Mouse (Mus musculus): ENCODE results near the gene Psd4. TPM values are rescaled to one million over a fixed set of nuclear protein-coding genes. Genes with fewer than 3 reads are reported as not detected.
A peak's percentile ranks its signal among the peaks of the same experiment; 100 is the strongest.

The Psd4 gene
- polyA plus RNA-seq, 1 experiment from 2014 or later, result 1.7 TPM

- no peak overlapping the region for H3K9ac ChIP-seq
- no peak overlapping the region for H3K4me2 ChIP-seq (replicated peaks)
- WGBS, result 87% methylated on average over 6 of the region's 6 CpGs
- H3K9me3 ChIP-seq (replicated peaks), result no peaks in the 10 kb centered on the region
- ATAC-seq (ENCODE audit: low FRiP score), result no peak
- no peak overlapping the region for H3K4me3 ChIP-seq
- no peak overlapping the region for H3K27ac ChIP-seq
- no peaks in the 10 kb centered on the region for H3K27me3 ChIP-seq
- H3K4me1 ChIP-seq, result peaks cover 9% of the 10 kb centered on the region
- no peaks in the 10 kb centered on the region for H3K36me3 ChIP-seq
Measured at GRCm38 (mm10) chr2:24421211-24421863, 54.0 kb downstream of the Psd4 start.

- H3K9me3 ChIP-seq (replicated peaks), result no peaks in the 10 kb centered on the region
- no peak overlapping the region for H3K27ac ChIP-seq
- H3K4me2 ChIP-seq (replicated peaks), result no peak overlapping the region
- H3K36me3 ChIP-seq, result no peaks in the 10 kb centered on the region
- no peak overlapping the region for H3K4me3 ChIP-seq
- no peaks in the 10 kb centered on the region for H3K4me1 ChIP-seq
- no peaks in the 10 kb centered on the region for H3K27me3 ChIP-seq
- ATAC-seq (ENCODE audit: low FRiP score), result no peak
- H3K9ac ChIP-seq, result no peak overlapping the region
- WGBS, result 84% methylated on average over 3 of the region's 3 CpGs
Measured at GRCm38 (mm10) chr2:24422815-24423214, 55.4 kb downstream of the Psd4 start.

GRCm38 (mm10) chr2:24425630-24426029, 58.2 kb downstream of the Psd4 start:
- ATAC-seq (ENCODE audit: low FRiP score), result no peak
- Histone ChIP-seq H3K4me1 (peaks cover 3% of the 10 kb centered on the region; the same call in 1 of the 2 replicates), H3K9me3 (replicated peaks) (no peaks in the 10 kb centered on the region), H3K36me3 (no peaks in the 10 kb centered on the region), H3K27me3 (0 out of 2 replicates have a peak, but pooled peaks cover 3% of the 10 kb centered on the region), H3K4me2 (replicated peaks) (no peak overlapping the region), H3K27ac (no peak overlapping the region), H3K9ac (no peak overlapping the region), H3K4me3 (no peak overlapping the region)
- 85% methylated on average over 2 of the region's 2 CpGs for WGBS

- H3K9ac ChIP-seq, result no peak overlapping the region
- ATAC-seq (ENCODE audit: low FRiP score), result peak; percentile 91
- peaks cover 3% of the 10 kb centered on the region; the same call in 1 of the 2 replicates for H3K4me1 ChIP-seq
- H3K27ac ChIP-seq, result peak overlapping the region; percentile 69
- no peaks in the 10 kb centered on the region for H3K36me3 ChIP-seq
- no peak overlapping the region for H3K4me2 ChIP-seq (replicated peaks)
- 36% methylated on average over 12 of the region's 12 CpGs for WGBS
- H3K4me3 ChIP-seq, result no peak overlapping the region
- H3K9me3 ChIP-seq (replicated peaks), result no peaks in the 10 kb centered on the region
- H3K27me3 ChIP-seq, result 0 out of 2 replicates have a peak, but pooled peaks cover 3% of the 10 kb centered on the region
Measured at GRCm38 (mm10) chr2:24427866-24428675, 60.7 kb downstream of the Psd4 start.

GRCm38 (mm10) chr2:24429806-24430205, 62.4 kb downstream of the Psd4 start:
- Histone ChIP-seq H3K9me3 (replicated peaks) (no peaks in the 10 kb centered on the region), H3K27ac (no peak overlapping the region), H3K4me1 (peaks cover 3% of the 10 kb centered on the region; the same call in 1 of the 2 replicates), H3K4me3 (no peak overlapping the region), H3K27me3 (0 out of 2 replicates have a peak, but pooled peaks cover 3% of the 10 kb centered on the region), H3K36me3 (no peaks in the 10 kb centered on the region), H3K4me2 (replicated peaks) (no peak overlapping the region), H3K9ac (no peak overlapping the region)
- no peak for ATAC-seq (ENCODE audit: low FRiP score)
- WGBS, result 80% methylated on average over 4 of the region's 4 CpGs

GRCm38 (mm10) chr2:24434670-24435069, 67.3 kb downstream of the Psd4 start:
- Histone ChIP-seq H3K36me3 (no peaks in the 10 kb centered on the region), H3K4me3 (no peak overlapping the region), H3K9ac (no peak overlapping the region), H3K4me2 (replicated peaks) (no peak overlapping the region), H3K27ac (no peak overlapping the region), H3K4me1 (no peaks in the 10 kb centered on the region), H3K27me3 (no peaks in the 10 kb centered on the region), H3K9me3 (replicated peaks) (no peaks in the 10 kb centered on the region)
- WGBS, result 77% methylated on average over 2 of the region's 2 CpGs
- no peak for ATAC-seq (ENCODE audit: low FRiP score)

- H3K27ac ChIP-seq, result no peak overlapping the region
- WGBS, result 82% methylated on average over 11 of the region's 11 CpGs
- H3K9ac ChIP-seq, result no peak overlapping the region
- H3K4me3 ChIP-seq, result no peak overlapping the region
- no peaks in the 10 kb centered on the region for H3K9me3 ChIP-seq (replicated peaks)
- no peaks in the 10 kb centered on the region for H3K27me3 ChIP-seq
- H3K4me1 ChIP-seq, result no peaks in the 10 kb centered on the region
- H3K36me3 ChIP-seq, result no peaks in the 10 kb centered on the region
- ATAC-seq (ENCODE audit: low FRiP score), result no peak
- H3K4me2 ChIP-seq (replicated peaks), result no peak overlapping the region
Measured at GRCm38 (mm10) chr2:24435699-24436098, 68.3 kb downstream of the Psd4 start.

- no peaks in the 10 kb centered on the region for H3K36me3 ChIP-seq
- no peak overlapping the region for H3K9ac ChIP-seq
- no peak for ATAC-seq (ENCODE audit: low FRiP score)
- no peaks in the 10 kb centered on the region for H3K4me1 ChIP-seq
- H3K27ac ChIP-seq, result no peak overlapping the region
- 86% methylated on average over 2 of the region's 2 CpGs for WGBS
- no peaks in the 10 kb centered on the region for H3K9me3 ChIP-seq (replicated peaks)
- H3K27me3 ChIP-seq, result no peaks in the 10 kb centered on the region
- no peak overlapping the region for H3K4me3 ChIP-seq
- no peak overlapping the region for H3K4me2 ChIP-seq (replicated peaks)
Measured at GRCm38 (mm10) chr2:24440056-24440455, 72.7 kb downstream of the Psd4 start.

GRCm38 (mm10) chr2:24441899-24442298, 74.5 kb downstream of the Psd4 start:
- Histone ChIP-seq H3K27ac (no peak overlapping the region), H3K27me3 (no peaks in the 10 kb centered on the region), H3K4me2 (replicated peaks) (no peak overlapping the region), H3K36me3 (no peaks in the 10 kb centered on the region), H3K9me3 (replicated peaks) (no peaks in the 10 kb centered on the region), H3K4me1 (no peaks in the 10 kb centered on the region), H3K9ac (no peak overlapping the region), H3K4me3 (no peak overlapping the region)
- no peak for ATAC-seq (ENCODE audit: low FRiP score)

GRCm38 (mm10) chr2:24442303-24442925, 75.0 kb downstream of the Psd4 start:
- no peaks in the 10 kb centered on the region for H3K36me3 ChIP-seq
- no peak for ATAC-seq (ENCODE audit: low FRiP score)
- H3K4me2 ChIP-seq (replicated peaks), result no peak overlapping the region
- H3K27me3 ChIP-seq, result no peaks in the 10 kb centered on the region
- no peak overlapping the region for H3K4me3 ChIP-seq
- H3K27ac ChIP-seq, result no peak overlapping the region
- H3K9me3 ChIP-seq (replicated peaks), result no peaks in the 10 kb centered on the region
- no peaks in the 10 kb centered on the region for H3K4me1 ChIP-seq
- H3K9ac ChIP-seq, result no peak overlapping the region
- WGBS, result 61% methylated on average over 4 of the region's 4 CpGs

- 26% methylated on average over 3 of the region's 3 CpGs for WGBS
- Histone ChIP-seq H3K36me3 (no peaks in the 10 kb centered on the region), H3K27ac (no peak overlapping the region), H3K9me3 (replicated peaks) (no peaks in the 10 kb centered on the region), H3K9ac (no peak overlapping the region), H3K4me1 (no peaks in the 10 kb centered on the region), H3K4me3 (no peak overlapping the region), H3K27me3 (no peaks in the 10 kb centered on the region), H3K4me2 (replicated peaks) (no peak overlapping the region)
- ATAC-seq (ENCODE audit: low FRiP score), result no peak
Measured at GRCm38 (mm10) chr2:24443256-24443790, 75.9 kb downstream of the Psd4 start.

- Histone ChIP-seq H3K27me3 (no peaks in the 10 kb centered on the region), H3K4me3 (no peak overlapping the region), H3K4me2 (replicated peaks) (no peak overlapping the region), H3K36me3 (no peaks in the 10 kb centered on the region), H3K27ac (no peak overlapping the region), H3K9me3 (replicated peaks) (no peaks in the 10 kb centered on the region), H3K9ac (no peak overlapping the region), H3K4me1 (no peaks in the 10 kb centered on the region)
- no peak for ATAC-seq (ENCODE audit: low FRiP score)
- WGBS, result 84% methylated on average over 4 of the region's 4 CpGs
Measured at GRCm38 (mm10) chr2:24449111-24449510, 81.7 kb downstream of the Psd4 start.
